Mouse (Mus musculus) liver, postnatal 0 days (tissue): Measurements from ENCODE around the gene Ankrd13d. TPM values are rescaled to one million over a fixed set of nuclear protein-coding genes. Genes with fewer than 3 reads are reported as not detected.

Experiments used
- ATAC-seq: fragments of 200-750 bp; cut with Nextera tagmentation; 2 replicates; pipeline ENCODE4 v1.8.0; 2017; ENCODE audit warnings: mild to moderate bottlenecking, moderate library complexity
- DNase-seq: peaks from one replicate; pipeline ENCODE4 v3.0.0-alpha.2; 2016
- H3K27ac ChIP-seq: fragments of 300-500 bp; sonication (generic); 2 replicates; pipeline ENCODE4 v1.5.1; 2014; ENCODE audit warnings: antibody characterized with exemption, moderate library complexity, mild to moderate bottlenecking, low read depth
- H3K27me3 ChIP-seq: fragments of 300-500 bp; sonication (generic); 2 replicates; pipeline ENCODE4 v1.6.1; 2014; ENCODE audit warnings: low read length, control low read depth, mixed read lengths; ENCODE audit not compliant: insufficient read depth
- H3K36me3 ChIP-seq: fragments of 300-500 bp; sonication (generic); replicated peaks from 2 replicates; pipeline ENCODE4 v1.6.1; 2014; ENCODE audit warnings: mild to moderate bottlenecking, control low read depth, low read length, moderate library complexity, mixed read lengths; ENCODE audit not compliant: insufficient read depth
- H3K4me1 ChIP-seq: fragments of 300-500 bp; sonication (generic); 2 replicates; pipeline ENCODE4 v1.6.1; 2014; ENCODE audit warnings: antibody characterized with exemption, mild to moderate bottlenecking, control low read depth; ENCODE audit not compliant: insufficient read depth
- H3K4me2 ChIP-seq: fragments of 300-500 bp; sonication (generic); 2 replicates; pipeline ENCODE4 v1.6.1; 2014; ENCODE audit warnings: low read depth, mild to moderate bottlenecking, low read length, moderate library complexity, mixed read lengths
- H3K4me3 ChIP-seq: fragments of 300-500 bp; sonication (generic); 2 replicates; pipeline ENCODE4 v1.5.1; 2014; ENCODE audit warnings: low read depth, low read length
- H3K9ac ChIP-seq: fragments of 300-500 bp; sonication (generic); replicated peaks from 2 replicates; pipeline ENCODE4 v1.6.1; 2014; ENCODE audit warnings: mild to moderate bottlenecking, moderate library complexity
- H3K9me3 ChIP-seq: fragments of 300-500 bp; sonication (generic); 2 replicates; pipeline ENCODE4 v1.6.1; 2016; ENCODE audit warnings: mild to moderate bottlenecking, control low read depth, low read length, mixed read lengths
- CTCF ChIP-seq: sonication (generic); IDR thresholded peaks from 2 replicates; pipeline ENCODE4 v1.5.1; 2016; ENCODE audit warnings: antibody characterized with exemption, low read depth
- EP300 ChIP-seq: IDR thresholded peaks from 2 replicates; pipeline ENCODE4 v1.6.1; 2016; ENCODE audit warnings: antibody characterized with exemption, low read depth, mild to moderate bottlenecking
- WGBS: fragments of 180-500 bp; shearing (Covaris S2); extraction: QIAGEN DNeasy Blood & Tissue Kit; methylation state at CpG from one replicate; pipeline ENCODE4 v1.1.7; 2014; ENCODE audit not compliant: insufficient replicate concordance; 5-methylcytosine and 5-hydroxymethylcytosine counted together
- polyA plus RNA-seq: library from polyadenylated mRNA; unstranded; fragments of >200 nt; fragmentation: Nextera tagmentation; extraction: Ambion mirVana; gene quantifications from 2 replicates; pipeline ENCODE4 v1.2.1, GENCODE M21; 2015

The Ankrd13d gene
- polyA plus RNA-seq, 1 experiment from 2014 or later: 0.54 TPM

- Histone ChIP-seq H3K4me1 (peaks cover under 1% of the 10 kb centered on the region), H3K27ac (no peak overlapping the region), H3K9ac (no peak overlapping the region), H3K4me3 (no peak overlapping the region), H3K27me3 (no peaks in the 10 kb centered on the region), H3K36me3 (peaks cover 87% of the 10 kb centered on the region), H3K4me2 (no peak overlapping the region), H3K9me3 (no peaks in the 10 kb centered on the region)
- WGBS: 82% methylated on average over 3 of the region's 3 CpGs
- no peak for ATAC-seq
- no peak for TF ChIP-seq EP300
- TF ChIP-seq CTCF: no peak
- no peak for DNase-seq
Measured at GRCm38 (mm10) chr19:4326106-4326505, 43.2 kb upstream of the Ankrd13d start.

DNA sequence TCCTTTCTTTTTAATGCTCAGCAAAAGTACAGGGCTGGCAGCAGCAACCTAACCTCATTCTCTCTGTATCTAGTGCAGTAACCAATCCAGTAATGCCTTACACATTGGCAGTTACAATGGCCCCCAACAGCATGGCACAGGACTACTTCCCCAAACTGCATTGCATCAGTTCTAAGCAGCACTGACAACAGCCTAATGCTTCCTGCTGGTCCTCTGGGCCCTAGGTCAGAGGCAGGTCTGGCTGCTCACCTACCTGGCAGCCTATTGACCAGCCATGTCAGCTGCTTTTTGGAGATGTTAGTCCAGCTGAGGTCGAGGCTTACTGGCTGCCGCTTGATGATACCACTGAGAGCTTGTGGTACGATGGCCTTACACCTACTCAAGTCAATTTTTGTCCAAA, 39.2 kb upstream of the Ankrd13d start:
- WGBS: 83% methylated on average over 3 of the region's 3 CpGs
- peaks cover 97% of the 10 kb centered on the region for H3K36me3 ChIP-seq
- H3K27ac ChIP-seq: no peak overlapping the region
- H3K27me3 ChIP-seq: no peaks in the 10 kb centered on the region
- H3K9ac ChIP-seq: no peak overlapping the region
- ATAC-seq: no peak
- DNase-seq: no peak
- no peak overlapping the region for H3K4me2 ChIP-seq
- TF ChIP-seq CTCF: no peak
- TF ChIP-seq EP300: no peak
- no peaks in the 10 kb centered on the region for H3K9me3 ChIP-seq
- no peak overlapping the region for H3K4me3 ChIP-seq
- no peaks in the 10 kb centered on the region for H3K4me1 ChIP-seq

GRCm38 (mm10) chr19:4321622-4322021, 38.7 kb upstream of the Ankrd13d start:
- H3K4me1 ChIP-seq: no peaks in the 10 kb centered on the region
- no peak for TF ChIP-seq EP300
- no peak for TF ChIP-seq CTCF
- H3K4me3 ChIP-seq: no peak overlapping the region
- 92% methylated on average over 1 of the region's 1 CpGs for WGBS
- H3K27me3 ChIP-seq: no peaks in the 10 kb centered on the region
- DNase-seq: no peak
- no peaks in the 10 kb centered on the region for H3K9me3 ChIP-seq
- no peak overlapping the region for H3K4me2 ChIP-seq
- no peak for ATAC-seq
- no peak overlapping the region for H3K27ac ChIP-seq
- H3K36me3 ChIP-seq: peaks cover 97% of the 10 kb centered on the region
- H3K9ac ChIP-seq: no peak overlapping the region

- Histone ChIP-seq H3K27me3 (no peaks in the 10 kb centered on the region), H3K27ac (no peak overlapping the region), H3K4me1 (no peaks in the 10 kb centered on the region), H3K9ac (no peak overlapping the region), H3K4me2 (no peak overlapping the region), H3K36me3 (peaks cover 75% of the 10 kb centered on the region), H3K4me3 (no peak overlapping the region), H3K9me3 (no peaks in the 10 kb centered on the region)
- WGBS: 84% methylated on average over 4 of the region's 4 CpGs
- TF ChIP-seq EP300 (no peak), CTCF (no peak)
- ATAC-seq (no peak), DNase-seq (no peak)
Measured at GRCm38 (mm10) chr19:4319272-4319671, 36.3 kb upstream of the Ankrd13d start.

DNA sequence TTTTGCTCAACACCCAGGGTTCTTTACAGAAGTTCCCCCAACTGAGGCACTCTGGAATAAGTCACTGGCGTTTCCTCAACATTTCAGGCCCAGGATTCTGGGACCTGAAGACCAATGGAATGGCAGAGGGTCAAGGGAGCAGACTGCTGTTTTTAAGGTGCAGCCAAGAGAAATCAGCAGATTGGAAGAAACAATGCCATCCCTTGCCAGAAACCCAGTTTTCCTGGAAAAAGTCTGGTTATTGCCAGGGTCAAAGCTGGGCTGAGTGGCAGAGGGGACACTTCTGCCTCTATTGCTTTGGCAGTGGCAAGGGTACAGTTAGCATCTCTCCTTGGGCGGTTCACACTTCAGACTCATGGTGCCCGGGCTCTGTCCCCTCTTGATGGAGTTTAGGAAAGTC, 34.2 kb upstream of the Ankrd13d start:
- no peak for TF ChIP-seq CTCF
- Histone ChIP-seq H3K27me3 (no peaks in the 10 kb centered on the region), H3K36me3 (peaks cover 57% of the 10 kb centered on the region), H3K9me3 (no peaks in the 10 kb centered on the region), H3K4me3 (no peak overlapping the region), H3K27ac (no peak overlapping the region), H3K9ac (no peak overlapping the region), H3K4me2 (no peak overlapping the region), H3K4me1 (no peaks in the 10 kb centered on the region)
- no peak for ATAC-seq
- DNase-seq: no peak
- WGBS: 89% methylated on average over 3 of the region's 3 CpGs

GRCm38 (mm10) chr19:4315223-4315944, 32.4 kb upstream of the Ankrd13d start:
- no peaks in the 10 kb centered on the region for H3K4me1 ChIP-seq
- H3K27me3 ChIP-seq: no peaks in the 10 kb centered on the region
- peak overlapping the region; percentile 60 for H3K27ac ChIP-seq
- H3K9me3 ChIP-seq: no peaks in the 10 kb centered on the region
- DNase-seq (no peak), ATAC-seq (peak; percentile 76)
- H3K4me3 ChIP-seq: no peak overlapping the region
- H3K4me2 ChIP-seq: no peak overlapping the region
- H3K9ac ChIP-seq: no peak overlapping the region
- TF ChIP-seq EP300 (no peak), CTCF (no peak)
- H3K36me3 ChIP-seq: peaks cover 39% of the 10 kb centered on the region
- 60% methylated on average over 6 of the region's 6 CpGs for WGBS
